Mouse (Mus musculus) lung, postnatal 0 days (tissue): Measurements from ENCODE around the gene Syngr1.

Experiments
- CTCF ChIP-seq: IDR thresholded peaks from 2 replicates; pipeline ENCODE4 v1.5.1; 2016; ENCODE audit warnings: antibody characterized with exemption, mild to moderate bottlenecking
- EP300 ChIP-seq: IDR thresholded peaks from 2 replicates; pipeline ENCODE4 v1.6.1; 2016; ENCODE audit warnings: antibody characterized with exemption, mild to moderate bottlenecking, control low read depth

GRCm38 (mm10) chr15:80107143-80107542, 16.0 kb downstream of the Syngr1 start:
- no peak for TF ChIP-seq EP300
- no peak for TF ChIP-seq CTCF
